Mouse (Mus musculus): Measurements from ENCODE around the gene Proca1. TPM values are rescaled to one million over a fixed set of nuclear protein-coding genes. Genes with fewer than 3 reads are reported as not detected.

Gene Proca1
- polyA plus RNA-seq, 1 experiment from 2014 or later = 2.3 TPM

- peak overlapping the region; percentile 16; the same call in 1 of the 2 replicates for H3K4me2 ChIP-seq (replicated peaks)
- WGBS = 68% methylated on average over 4 of the region's 4 CpGs
- no peak for ATAC-seq (ENCODE audit: low FRiP score, low read depth)
- H3K4me3 ChIP-seq = no peak overlapping the region
- no peak overlapping the region for H3K9ac ChIP-seq (replicated peaks)
- H3K36me3 ChIP-seq = peaks cover 23% of the 10 kb centered on the region
- peaks cover 31% of the 10 kb centered on the region for H3K4me1 ChIP-seq
- H3K27ac ChIP-seq (replicated peaks) = no peak overlapping the region
- no peaks in the 10 kb centered on the region for H3K27me3 ChIP-seq
- H3K9me3 ChIP-seq = no peaks in the 10 kb centered on the region
These were observed 54.5 kb downstream of the Proca1 start for GRCm38 (mm10) chr11:78247727-78248140.

Small RNAs within 50 kb of the gene (microRNA-seq; reads per million reads assigned to microRNA genes)
- gene Mir7653 = 0.70 reads per million

Other genes with a start within 250 kb of the Proca1 start
- 30.8 and 31.0 TPM in 2 replicates for gene Phf12, start 210.6 kb upstream of the Proca1 start, polyA plus RNA-seq (2016; fragmentation: Nextera tagmentation; extraction: Ambion mirVana)
- gene Dhrs13, start 161.1 kb upstream of the Proca1 start, polyA plus RNA-seq (2016; fragmentation: Nextera tagmentation; extraction: Ambion mirVana) = 21.9 and 23.1 TPM in 2 replicates
- 64.8 and 67.0 TPM in 2 replicates for gene Flot2, start 155.5 kb upstream of the Proca1 start, polyA plus RNA-seq (2016; fragmentation: Nextera tagmentation; extraction: Ambion mirVana)
- 33.4 and 33.6 TPM in 2 replicates for gene Eral1, start 113.0 kb upstream of the Proca1 start, polyA plus RNA-seq (2016; fragmentation: Nextera tagmentation; extraction: Ambion mirVana)
- 24.9 and 27.4 TPM in 2 replicates for gene Fam222b, start 98.7 kb upstream of the Proca1 start, polyA plus RNA-seq (2016; fragmentation: Nextera tagmentation; extraction: Ambion mirVana)
- gene Traf4, start 27.8 kb upstream of the Proca1 start, polyA plus RNA-seq (2016; fragmentation: Nextera tagmentation; extraction: Ambion mirVana) = 126 and 138 TPM in 2 replicates
- 8.2 and 9.4 TPM in 2 replicates for gene Nek8, start 16.7 kb upstream of the Proca1 start, polyA plus RNA-seq (2016; fragmentation: Nextera tagmentation; extraction: Ambion mirVana)
- 6.0 and 8.0 TPM in 2 replicates for gene Tlcd1, start 16.7 kb upstream of the Proca1 start, polyA plus RNA-seq (2016; fragmentation: Nextera tagmentation; extraction: Ambion mirVana)
- gene Rpl23a, start 9.8 kb upstream of the Proca1 start, polyA plus RNA-seq (2016; fragmentation: Nextera tagmentation; extraction: Ambion mirVana) = 905 and 958 TPM in 2 replicates
- 54.9 and 68.1 TPM in 2 replicates for gene Rab34, start 5.0 kb upstream of the Proca1 start, polyA plus RNA-seq (2016; fragmentation: Nextera tagmentation; extraction: Ambion mirVana)
- 49.1 and 53.8 TPM in 2 replicates for gene Sdf2, start 52.4 kb downstream of the Proca1 start, polyA plus RNA-seq (2016; fragmentation: Nextera tagmentation; extraction: Ambion mirVana)
- 37.5 and 42.2 TPM in 2 replicates for gene Supt6, start 52.6 kb downstream of the Proca1 start, polyA plus RNA-seq (2016; fragmentation: Nextera tagmentation; extraction: Ambion mirVana)
- gene 2610507B11Rik, start 68.4 kb downstream of the Proca1 start, polyA plus RNA-seq (2016; fragmentation: Nextera tagmentation; extraction: Ambion mirVana) = 79.0 and 80.0 TPM in 2 replicates
- 0.24 and 0.29 TPM in 2 replicates for gene BC030499, start 97.4 kb downstream of the Proca1 start, polyA plus RNA-seq (2016; fragmentation: Nextera tagmentation; extraction: Ambion mirVana)
- 47.6 and 51.8 TPM in 2 replicates for gene Spag5, start 108.1 kb downstream of the Proca1 start, polyA plus RNA-seq (2016; fragmentation: Nextera tagmentation; extraction: Ambion mirVana)
- gene Aldoc, start 129.6 kb downstream of the Proca1 start, polyA plus RNA-seq (2016; fragmentation: Nextera tagmentation; extraction: Ambion mirVana) = 1.8 and 4.6 TPM in 2 replicates
- gene Pigs, start 135.0 kb downstream of the Proca1 start, polyA plus RNA-seq (2016; fragmentation: Nextera tagmentation; extraction: Ambion mirVana) = 59.9 and 67.2 TPM in 2 replicates
- 80.0 and 80.6 TPM in 2 replicates for gene Unc119, start 150.1 kb downstream of the Proca1 start, polyA plus RNA-seq (2016; fragmentation: Nextera tagmentation; extraction: Ambion mirVana)
- not detected in 2 replicates for gene Foxn1, start 193.2 kb downstream of the Proca1 start, polyA plus RNA-seq (2016; fragmentation: Nextera tagmentation; extraction: Ambion mirVana)
- gene Slc13a2, start 228.8 kb downstream of the Proca1 start, polyA plus RNA-seq (2016; fragmentation: Nextera tagmentation; extraction: Ambion mirVana) = not detected in 2 replicates

All from midbrain, embryonic 12.5 days (tissue).